Mouse (Mus musculus) liver, embryonic 14.5 days (tissue): ENCODE results near the gene Kcnn1.

ENCODE experiments used
- CTCF ChIP-seq: IDR thresholded peaks from 2 replicates; pipeline ENCODE4 v1.5.1; 2016; ENCODE audit warnings: antibody characterized with exemption, low read depth, control low read depth
- EP300 ChIP-seq: IDR thresholded peaks from 2 replicates; pipeline ENCODE4 v1.6.1; 2016; ENCODE audit warnings: antibody characterized with exemption, low read depth

- TF ChIP-seq EP300, result no peak
- TF ChIP-seq CTCF, result no peak
Measured at GRCm38 (mm10) chr8:70891356-70891755, 28.3 kb upstream of the Kcnn1 start.
